Mouse (Mus musculus) small intestine, adult 2 months (tissue): Measurements from ENCODE around the gene Ltbr.
A peak's percentile ranks its signal among the peaks of the same experiment; 100 is the strongest.

Experiments used
- CTCF ChIP-seq: fragments of 200-500 bp; IDR thresholded peaks from 2 replicates; pipeline ENCODE4 v1.5.1; 2012; ENCODE audit warnings: low read depth, mild to moderate bottlenecking, control low read depth, inconsistent platforms, low read length, moderate library complexity, mixed read lengths; ENCODE audit not compliant: insufficient replicate concordance, insufficient read length; ENCODE audit errors: extremely low read depth
- POLR2A ChIP-seq: fragments of 200-500 bp; IDR thresholded peaks from 2 replicates; pipeline ENCODE4 v1.6.1; 2012; ENCODE audit warnings: low read depth, mild to moderate bottlenecking, control low read depth, inconsistent platforms, low read length, moderate library complexity

DNA sequence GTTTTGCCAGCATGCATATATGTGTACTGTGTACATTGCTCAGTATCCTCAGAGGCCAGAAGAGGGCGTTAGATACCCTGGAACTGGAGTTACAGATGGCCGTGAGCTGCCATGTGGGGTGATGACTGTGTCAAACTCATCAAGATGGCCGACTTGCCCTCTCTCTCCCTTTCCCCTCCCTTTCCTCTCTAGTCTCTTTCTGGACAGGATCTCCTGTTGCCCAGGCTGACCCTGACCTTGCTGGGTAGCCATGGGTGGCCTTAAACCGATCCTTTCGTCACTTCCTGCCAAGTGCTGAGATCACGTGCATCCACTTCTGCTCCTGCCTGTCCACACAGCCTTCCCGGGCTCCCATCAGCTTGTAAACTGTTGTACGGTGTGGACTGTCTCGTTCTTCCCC, 46.3 kb upstream of the Ltbr start:
- TF ChIP-seq POLR2A (no peak), CTCF (peak; percentile 24; the same call in 1 of the 2 replicates)
